Mouse (Mus musculus): ENCODE measurements around the gene Brca2. TPM values are rescaled to one million over a fixed set of nuclear protein-coding genes. Genes with fewer than 3 reads are reported as not detected.
A peak's percentile ranks its signal among the peaks of the same experiment; 100 is the strongest.
"Not testable (repeated sequence)": the region's sequence is repeated elsewhere in the genome, so short reads cannot be mapped to it uniquely, and the experiment has no call there.

Brca2 gene
- 27.8 and 27.9 TPM in 2 replicates for polyA plus RNA-seq (2016; fragmentation: Nextera tagmentation; extraction: Ambion mirVana)

GRCm38 (mm10) chr5:150521937-150522866, at the start of gene Brca2:
TSS of gene Brca2 (plus strand) at chr5:150522630.
- Histone ChIP-seq H3K27ac (peak within 1 kb of the TSS; percentile 98), H3K27me3 (ENCODE audit: insufficient read depth, poor library complexity, severe bottlenecking) (peaks cover 6% of the 10 kb centered on the region; the same call in 1 of the 2 replicates), H3K4me3 (peak within 1 kb of the TSS; percentile 90), H3K9me3 (no peaks in the 10 kb centered on the region), H3K4me1 (peaks cover 13% of the 10 kb centered on the region; the same call in 1 of the 2 replicates), H3K36me3 (peaks cover 3% of the 10 kb centered on the region; the same call in 1 of the 2 replicates)
- DNase-seq (ENCODE audit: low spot score), result peak; percentile 96
- 6% methylated on average over 62 of the region's 63 CpGs for WGBS

GRCm38 (mm10) chr5:150477364-150477763, 45.1 kb upstream of the Brca2 start:
- Histone ChIP-seq H3K27ac (no peak overlapping the region; the same call in 1 of the 2 replicates), H3K9me3 (no peaks in the 10 kb centered on the region), H3K27me3 (ENCODE audit: insufficient read depth, poor library complexity, severe bottlenecking) (no peaks in the 10 kb centered on the region), H3K4me1 (no peaks in the 10 kb centered on the region), H3K4me3 (no peak overlapping the region), H3K36me3 (peaks cover 58% of the 10 kb centered on the region)
- DNase-seq (ENCODE audit: low spot score), result no peak
- WGBS, result 71% methylated on average over 4 of the region's 4 CpGs

- WGBS, result 66% methylated on average over 4 of the region's 4 CpGs
- DNase-seq (ENCODE audit: low spot score), result no peak
- H3K27ac ChIP-seq, result peak overlapping the region; percentile 69; the same call in 1 of the 2 replicates
- H3K4me3 ChIP-seq, result no peak overlapping the region
- no peaks in the 10 kb centered on the region for H3K4me1 ChIP-seq
- no peaks in the 10 kb centered on the region for H3K9me3 ChIP-seq
- peaks cover 59% of the 10 kb centered on the region for H3K36me3 ChIP-seq
- H3K27me3 ChIP-seq (ENCODE audit: insufficient read depth, poor library complexity, severe bottlenecking), result no peaks in the 10 kb centered on the region
These were observed 43.8 kb upstream of the Brca2 start for GRCm38 (mm10) chr5:150478612-150479011.

GRCm38 (mm10) chr5:150485198-150485597, 37.2 kb upstream of the Brca2 start:
- Histone ChIP-seq H3K4me3 (no peak overlapping the region), H3K9me3 (no peaks in the 10 kb centered on the region), H3K27me3 (ENCODE audit: insufficient read depth, poor library complexity, severe bottlenecking) (no peaks in the 10 kb centered on the region), H3K4me1 (no peaks in the 10 kb centered on the region), H3K36me3 (peaks cover 46% of the 10 kb centered on the region), H3K27ac (no peak overlapping the region)
- no peak for DNase-seq (ENCODE audit: low spot score)
- WGBS, result 62% methylated on average over 3 of the region's 3 CpGs

- H3K36me3 ChIP-seq, result peaks cover 14% of the 10 kb centered on the region; the same call in 1 of the 2 replicates
- H3K27ac ChIP-seq, result no peak overlapping the region
- H3K4me3 ChIP-seq, result no peak overlapping the region
- no peaks in the 10 kb centered on the region for H3K4me1 ChIP-seq
- DNase-seq (ENCODE audit: low spot score), result no peak
- no peaks in the 10 kb centered on the region for H3K27me3 ChIP-seq (ENCODE audit: insufficient read depth, poor library complexity, severe bottlenecking)
- 79% methylated on average over 3 of the region's 3 CpGs for WGBS
- H3K9me3 ChIP-seq, result no peaks in the 10 kb centered on the region
These were observed 32.1 kb upstream of the Brca2 start for GRCm38 (mm10) chr5:150490285-150490684.

GRCm38 (mm10) chr5:150490821-150491220, 31.6 kb upstream of the Brca2 start:
- H3K27ac ChIP-seq, result no peak overlapping the region
- WGBS, result 79% methylated on average over 8 of the region's 8 CpGs
- H3K4me3 ChIP-seq, result no peak overlapping the region
- H3K9me3 ChIP-seq, result no peaks in the 10 kb centered on the region
- DNase-seq (ENCODE audit: low spot score), result no peak
- no peaks in the 10 kb centered on the region for H3K4me1 ChIP-seq
- H3K36me3 ChIP-seq, result peaks cover 20% of the 10 kb centered on the region
- no peaks in the 10 kb centered on the region for H3K27me3 ChIP-seq (ENCODE audit: insufficient read depth, poor library complexity, severe bottlenecking)

- H3K9me3 ChIP-seq; H3K27ac ChIP-seq; DNase-seq (ENCODE audit: low spot score); H3K4me1 ChIP-seq; H3K4me3 ChIP-seq; H3K27me3 ChIP-seq (ENCODE audit: insufficient read depth, poor library complexity, severe bottlenecking): not testable (repeated sequence)
- H3K36me3 ChIP-seq, result peaks cover 27% of the 10 kb centered on the region
- 83% methylated on average over 4 of the region's 4 CpGs for WGBS
These were observed 30.8 kb upstream of the Brca2 start for GRCm38 (mm10) chr5:150491573-150492173.

- H3K27me3 ChIP-seq (ENCODE audit: insufficient read depth, poor library complexity, severe bottlenecking), result no peaks in the 10 kb centered on the region
- DNase-seq (ENCODE audit: low spot score), result no peak
- H3K4me3 ChIP-seq, result no peak overlapping the region
- peaks cover 24% of the 10 kb centered on the region for H3K36me3 ChIP-seq
- 45% methylated on average over 6 of the region's 6 CpGs for WGBS
- H3K9me3 ChIP-seq, result no peaks in the 10 kb centered on the region
- no peak overlapping the region for H3K27ac ChIP-seq
- no peaks in the 10 kb centered on the region for H3K4me1 ChIP-seq
These were observed 26.6 kb upstream of the Brca2 start for GRCm38 (mm10) chr5:150495792-150496191.

- H3K27ac ChIP-seq, result no peak overlapping the region
- WGBS, result 75% methylated on average over 6 of the region's 6 CpGs
- no peak overlapping the region for H3K4me3 ChIP-seq
- no peaks in the 10 kb centered on the region for H3K36me3 ChIP-seq
- no peaks in the 10 kb centered on the region for H3K9me3 ChIP-seq
- no peaks in the 10 kb centered on the region for H3K4me1 ChIP-seq
- DNase-seq (ENCODE audit: low spot score), result no peak
- H3K27me3 ChIP-seq (ENCODE audit: insufficient read depth, poor library complexity, severe bottlenecking), result no peaks in the 10 kb centered on the region
These were observed 11.8 kb upstream of the Brca2 start for GRCm38 (mm10) chr5:150510451-150511225.

GRCm38 (mm10) chr5:150513264-150513663, 9.2 kb upstream of the Brca2 start:
- Histone ChIP-seq H3K4me1 (no peaks in the 10 kb centered on the region), H3K27ac (no peak overlapping the region), H3K4me3 (no peak overlapping the region), H3K36me3 (no peaks in the 10 kb centered on the region), H3K9me3 (no peaks in the 10 kb centered on the region), H3K27me3 (ENCODE audit: insufficient read depth, poor library complexity, severe bottlenecking) (peaks cover 6% of the 10 kb centered on the region; the same call in 1 of the 2 replicates)
- WGBS, result 80% methylated on average over 4 of the region's 4 CpGs
- no peak for DNase-seq (ENCODE audit: low spot score)

- DNase-seq (ENCODE audit: low spot score), result no peak
- H3K27me3 ChIP-seq (ENCODE audit: insufficient read depth, poor library complexity, severe bottlenecking), result peaks cover 6% of the 10 kb centered on the region; the same call in 1 of the 2 replicates
- no peaks in the 10 kb centered on the region for H3K4me1 ChIP-seq
- WGBS, result 81% methylated on average over 1 of the region's 1 CpGs
- no peaks in the 10 kb centered on the region for H3K9me3 ChIP-seq
- no peak overlapping the region for H3K27ac ChIP-seq
- no peaks in the 10 kb centered on the region for H3K36me3 ChIP-seq
- no peak overlapping the region for H3K4me3 ChIP-seq
These were observed 8.4 kb upstream of the Brca2 start for GRCm38 (mm10) chr5:150514027-150514426.

- Histone ChIP-seq H3K9me3 (no peaks in the 10 kb centered on the region), H3K27me3 (ENCODE audit: insufficient read depth, poor library complexity, severe bottlenecking) (peaks cover 6% of the 10 kb centered on the region; the same call in 1 of the 2 replicates), H3K27ac (no peak within 1 kb of the TSS; the same call in 1 of the 2 replicates), H3K4me1 (peaks cover 6% of the 10 kb centered on the region; the same call in 1 of the 2 replicates), H3K4me3 (no peak within 1 kb of the TSS), H3K36me3 (no peaks in the 10 kb centered on the region)
- DNase-seq (ENCODE audit: low spot score), result no peak
- 49% methylated on average over 4 of the region's 4 CpGs for WGBS
These were observed 4.4 kb upstream of the Brca2 start, which contains the start of gene Zar1l for GRCm38 (mm10) chr5:150518064-150518463. TSS of gene Zar1l (minus strand) at chr5:150518164.
